Mouse (Mus musculus): ENCODE measurements around the gene Vps26c. TPM values are rescaled to one million over a fixed set of nuclear protein-coding genes. Genes with fewer than 3 reads are reported as not detected.
A peak's percentile ranks its signal among the peaks of the same experiment; 100 is the strongest.

The Vps26c gene
- polyA plus RNA-seq, 1 experiment from 2014 or later, result 52.5 TPM

DNA sequence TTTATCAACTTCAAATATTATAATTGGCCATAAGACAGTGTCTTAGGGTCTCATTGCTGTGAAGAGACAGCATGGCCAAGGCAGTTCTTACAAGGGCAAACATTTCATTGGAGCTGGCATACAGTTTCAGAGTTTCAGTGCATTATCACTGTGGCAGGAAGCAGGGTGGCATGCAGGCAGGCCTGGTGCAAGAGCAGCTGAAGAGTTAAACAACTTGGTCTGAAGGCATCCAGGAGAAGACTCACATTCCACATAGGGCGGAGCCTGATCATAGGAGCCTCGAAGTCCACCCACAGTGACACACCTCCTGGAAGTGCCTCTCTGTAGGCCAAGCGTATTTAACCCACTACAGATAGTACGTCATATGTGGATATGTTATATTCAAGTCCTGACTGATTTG lies 60.7 kb downstream of the Vps26c start:
- Histone ChIP-seq H3K4me1 (replicated peaks; ENCODE audit: control insufficient read depth, insufficient read depth, low read length) (no peaks in the 10 kb centered on the region), H3K27ac (ENCODE audit: low read depth) (no peak overlapping the region), H3K36me3 (ENCODE audit: control insufficient read depth, insufficient read depth, low read length) (peaks cover 98% of the 10 kb centered on the region), H3K9ac (ENCODE audit: low read length) (no peak overlapping the region), H3K4me3 (ENCODE audit: low read depth, low read length) (no peak overlapping the region), H3K27me3 (replicated peaks; ENCODE audit: control insufficient read depth, insufficient read depth, low read length) (no peaks in the 10 kb centered on the region), H3K9me3 (ENCODE audit: control insufficient read depth, low read length) (no peaks in the 10 kb centered on the region), H3K4me2 (ENCODE audit: low read length) (no peak overlapping the region)
- 82% methylated on average over 4 of the region's 4 CpGs for WGBS
- no peak for DNase-seq (ENCODE audit: low spot score)
- ATAC-seq (replicated peaks; ENCODE audit: low FRiP score, low TSS enrichment, low read depth), result no peak

DNA sequence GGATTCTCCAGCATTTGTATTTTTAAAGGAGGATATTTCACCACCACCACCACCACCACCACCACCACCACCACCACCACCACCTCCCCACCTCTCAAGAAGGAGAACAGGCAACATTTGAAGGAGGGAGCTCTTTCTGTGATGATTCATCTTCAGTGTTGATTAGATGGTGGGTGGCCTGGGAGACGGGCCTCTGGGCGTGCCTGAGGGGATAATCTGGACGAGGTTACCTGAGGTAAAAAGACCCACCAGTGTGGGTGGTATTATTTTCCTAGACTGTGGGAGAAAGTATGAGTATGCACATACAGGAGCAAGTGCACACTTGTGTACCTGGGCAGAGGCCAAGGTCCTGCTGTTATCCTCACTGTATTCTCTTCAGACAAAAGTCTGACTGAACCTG lies 62.6 kb downstream of the Vps26c start:
- 87% methylated on average over 3 of the region's 3 CpGs for WGBS
- no peak for DNase-seq (ENCODE audit: low spot score)
- H3K4me2 ChIP-seq (ENCODE audit: low read length), result no peak overlapping the region
- H3K4me1 ChIP-seq (replicated peaks; ENCODE audit: control insufficient read depth, insufficient read depth, low read length), result no peaks in the 10 kb centered on the region
- no peak overlapping the region for H3K4me3 ChIP-seq (ENCODE audit: low read depth, low read length)
- H3K9me3 ChIP-seq (ENCODE audit: control insufficient read depth, low read length), result no peaks in the 10 kb centered on the region
- no peak overlapping the region for H3K9ac ChIP-seq (ENCODE audit: low read length)
- no peak overlapping the region for H3K27ac ChIP-seq (ENCODE audit: low read depth)
- no peak for ATAC-seq (replicated peaks; ENCODE audit: low FRiP score, low TSS enrichment, low read depth)
- no peaks in the 10 kb centered on the region for H3K27me3 ChIP-seq (replicated peaks; ENCODE audit: control insufficient read depth, insufficient read depth, low read length)
- H3K36me3 ChIP-seq (ENCODE audit: control insufficient read depth, insufficient read depth, low read length), result peaks cover 98% of the 10 kb centered on the region

DNA sequence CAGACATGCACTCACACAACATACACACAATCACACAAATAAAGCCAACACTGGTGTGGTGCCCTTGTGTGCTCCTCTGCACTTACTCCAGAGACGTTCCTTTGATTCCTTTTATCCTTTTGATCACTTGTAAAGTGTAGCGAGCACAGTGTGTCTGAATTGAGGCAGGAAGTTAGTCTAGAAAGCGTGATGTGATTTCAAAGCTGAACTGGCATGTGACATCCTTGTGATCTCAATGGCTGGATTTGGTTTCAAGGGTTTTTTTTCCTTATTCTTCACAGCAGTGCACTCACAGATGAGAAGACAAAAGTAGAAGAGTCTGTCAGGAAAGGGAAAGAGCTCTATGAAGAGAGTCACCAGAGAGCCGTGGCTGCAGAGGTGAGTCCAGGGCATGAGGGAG lies 72.5 kb downstream of the Vps26c start:
- no peak overlapping the region for H3K27ac ChIP-seq (ENCODE audit: low read depth)
- no peaks in the 10 kb centered on the region for H3K9me3 ChIP-seq (ENCODE audit: control insufficient read depth, low read length)
- H3K4me3 ChIP-seq (ENCODE audit: low read depth, low read length), result no peak overlapping the region
- no peak for ATAC-seq (replicated peaks; ENCODE audit: low FRiP score, low TSS enrichment, low read depth)
- peaks cover 5% of the 10 kb centered on the region; the same call in 1 of the 2 replicates for H3K4me1 ChIP-seq (replicated peaks; ENCODE audit: control insufficient read depth, insufficient read depth, low read length)
- 71% methylated on average over 4 of the region's 4 CpGs for WGBS
- H3K4me2 ChIP-seq (ENCODE audit: low read length), result no peak overlapping the region
- H3K27me3 ChIP-seq (replicated peaks; ENCODE audit: control insufficient read depth, insufficient read depth, low read length), result no peaks in the 10 kb centered on the region
- peaks cover 98% of the 10 kb centered on the region for H3K36me3 ChIP-seq (ENCODE audit: control insufficient read depth, insufficient read depth, low read length)
- no peak for DNase-seq (ENCODE audit: low spot score)
- no peak overlapping the region for H3K9ac ChIP-seq (ENCODE audit: low read length)

DNA sequence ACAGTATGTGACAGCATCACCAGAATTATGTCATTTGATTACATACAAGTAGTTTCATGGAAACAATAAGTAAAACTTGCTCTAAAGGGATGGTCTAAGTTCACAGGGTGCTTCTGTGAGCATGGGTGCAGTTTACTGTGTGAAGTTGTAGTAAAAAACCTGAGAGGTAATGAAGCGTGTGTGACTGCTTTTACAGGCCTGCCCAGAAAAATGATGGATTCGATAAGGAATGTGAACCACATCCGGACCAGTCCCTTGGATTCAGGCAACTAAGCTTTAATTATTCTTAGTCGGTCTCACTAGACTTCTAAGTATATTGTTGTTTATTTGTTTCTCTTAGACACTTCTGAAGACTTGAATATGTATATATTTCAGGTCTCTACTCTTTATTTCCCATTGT lies 73.9 kb downstream of the Vps26c start:
- Histone ChIP-seq H3K27ac (ENCODE audit: low read depth) (no peak overlapping the region), H3K4me2 (ENCODE audit: low read length) (no peak overlapping the region), H3K36me3 (ENCODE audit: control insufficient read depth, insufficient read depth, low read length) (peaks cover 98% of the 10 kb centered on the region), H3K27me3 (replicated peaks; ENCODE audit: control insufficient read depth, insufficient read depth, low read length) (no peaks in the 10 kb centered on the region), H3K4me3 (ENCODE audit: low read depth, low read length) (no peak overlapping the region), H3K9me3 (ENCODE audit: control insufficient read depth, low read length) (no peaks in the 10 kb centered on the region), H3K9ac (ENCODE audit: low read length) (no peak overlapping the region), H3K4me1 (replicated peaks; ENCODE audit: control insufficient read depth, insufficient read depth, low read length) (peaks cover 5% of the 10 kb centered on the region)
- WGBS, result 74% methylated on average over 4 of the region's 4 CpGs
- ATAC-seq (replicated peaks; ENCODE audit: low FRiP score, low TSS enrichment, low read depth) (no peak), DNase-seq (ENCODE audit: low spot score) (no peak)

DNA sequence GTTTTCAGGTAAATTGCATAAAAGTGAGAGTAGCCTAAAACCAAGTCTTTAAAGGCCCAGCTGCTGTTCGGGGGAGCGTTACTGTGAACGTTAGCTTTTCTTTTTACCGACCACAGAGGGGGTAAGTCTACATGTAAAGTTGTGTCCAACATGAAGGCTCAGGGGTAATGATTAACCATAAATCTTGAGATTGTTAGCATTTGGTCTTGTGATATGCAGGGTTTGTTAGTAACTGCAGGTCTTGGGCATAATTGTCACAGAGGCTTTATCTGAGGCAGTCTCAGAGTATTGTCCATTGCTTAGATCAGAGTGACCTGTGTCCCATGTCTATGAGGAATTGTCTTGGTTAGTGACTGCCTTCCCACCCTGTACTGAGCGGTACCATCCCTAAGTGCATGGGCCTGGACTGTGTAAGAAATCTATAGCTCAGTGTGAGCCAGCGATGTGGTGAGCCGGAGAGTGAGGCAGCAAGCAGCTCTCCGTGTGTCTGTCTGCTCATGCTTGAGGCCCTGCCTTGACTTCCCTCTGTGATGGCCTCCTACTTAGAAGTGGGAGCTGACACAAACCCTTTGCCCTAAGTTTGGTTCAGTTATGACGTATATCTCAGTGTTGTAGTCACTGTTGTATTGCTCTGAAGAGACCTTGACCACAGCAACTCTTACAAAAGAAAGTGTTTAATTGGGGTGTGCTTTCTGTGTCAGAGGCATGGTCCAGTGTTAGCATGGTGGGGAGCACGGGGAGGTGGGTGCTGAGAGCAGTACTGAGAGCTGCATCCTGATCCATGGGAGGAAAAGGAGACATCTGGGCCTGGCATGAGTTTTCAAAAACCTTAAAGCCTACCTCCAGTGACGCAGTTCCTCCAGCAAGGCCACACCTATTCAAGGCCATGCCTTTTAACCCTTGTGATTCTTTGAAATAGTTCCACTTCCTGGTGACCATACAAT lies 74.8 kb downstream of the Vps26c start:
- DNase-seq (ENCODE audit: low spot score), result no peak
- peak overlapping the region; percentile 38; the same call in 1 of the 2 replicates for H3K27ac ChIP-seq (ENCODE audit: low read depth)
- ATAC-seq (replicated peaks; ENCODE audit: low FRiP score, low TSS enrichment, low read depth), result peak; percentile 66
- peaks cover 5% of the 10 kb centered on the region for H3K4me1 ChIP-seq (replicated peaks; ENCODE audit: control insufficient read depth, insufficient read depth, low read length)
- no peak overlapping the region for H3K9ac ChIP-seq (ENCODE audit: low read length)
- peaks cover 98% of the 10 kb centered on the region for H3K36me3 ChIP-seq (ENCODE audit: control insufficient read depth, insufficient read depth, low read length)
- H3K9me3 ChIP-seq (ENCODE audit: control insufficient read depth, low read length), result no peaks in the 10 kb centered on the region
- H3K4me3 ChIP-seq (ENCODE audit: low read depth, low read length), result no peak overlapping the region
- 74% methylated on average over 11 of the region's 11 CpGs for WGBS
- H3K27me3 ChIP-seq (replicated peaks; ENCODE audit: control insufficient read depth, insufficient read depth, low read length), result no peaks in the 10 kb centered on the region
- H3K4me2 ChIP-seq (ENCODE audit: low read length), result no peak overlapping the region

DNA sequence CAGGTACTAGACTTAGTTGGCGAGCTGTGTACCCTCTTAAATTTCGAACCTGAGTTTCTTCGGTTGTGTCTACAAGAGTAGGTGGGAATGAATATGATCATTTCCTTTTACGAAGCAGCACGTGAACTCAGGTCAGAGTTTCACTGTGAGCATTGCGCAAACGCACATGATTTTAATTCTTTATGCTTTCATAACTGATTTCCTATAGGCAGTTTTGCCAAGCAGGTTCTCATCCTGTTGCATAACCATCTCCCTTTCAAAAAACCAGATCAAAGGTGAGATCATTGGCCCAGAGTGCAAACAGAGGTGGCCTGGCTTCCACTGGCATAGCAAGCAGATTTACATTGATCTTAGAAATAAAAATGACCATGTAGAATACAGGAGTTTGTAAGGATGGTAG lies 77.0 kb downstream of the Vps26c start:
- no peak overlapping the region for H3K4me3 ChIP-seq (ENCODE audit: low read depth, low read length)
- no peaks in the 10 kb centered on the region for H3K9me3 ChIP-seq (ENCODE audit: control insufficient read depth, low read length)
- ATAC-seq (replicated peaks; ENCODE audit: low FRiP score, low TSS enrichment, low read depth) (no peak), DNase-seq (ENCODE audit: low spot score) (no peak)
- no peaks in the 10 kb centered on the region for H3K27me3 ChIP-seq (replicated peaks; ENCODE audit: control insufficient read depth, insufficient read depth, low read length)
- no peak overlapping the region for H3K9ac ChIP-seq (ENCODE audit: low read length)
- no peak overlapping the region for H3K27ac ChIP-seq (ENCODE audit: low read depth)
- WGBS, result 95% methylated on average over 7 of the region's 7 CpGs
- H3K4me2 ChIP-seq (ENCODE audit: low read length), result no peak overlapping the region
- H3K36me3 ChIP-seq (ENCODE audit: control insufficient read depth, insufficient read depth, low read length), result peaks cover 93% of the 10 kb centered on the region
- H3K4me1 ChIP-seq (replicated peaks; ENCODE audit: control insufficient read depth, insufficient read depth, low read length), result peaks cover 5% of the 10 kb centered on the region

DNA sequence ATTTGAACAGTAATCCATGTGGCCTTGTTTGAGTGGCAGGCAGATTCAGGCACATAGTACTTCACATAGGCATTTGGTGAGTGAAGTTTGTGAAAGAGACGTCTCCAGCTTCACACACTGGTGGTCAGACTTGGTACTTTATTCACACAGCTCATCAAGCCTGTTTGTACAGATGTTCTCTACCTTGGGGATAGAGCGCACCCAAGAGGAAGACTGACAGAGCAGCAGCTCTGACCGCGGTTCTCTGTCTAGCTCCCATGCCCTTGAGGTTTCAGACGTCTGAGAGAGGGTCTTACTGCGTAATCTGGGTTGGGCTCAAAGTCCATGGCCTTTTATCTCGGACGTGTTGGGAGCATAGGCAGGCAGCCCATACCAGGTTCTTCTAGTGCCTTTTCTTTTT lies 77.5 kb downstream of the Vps26c start:
- no peaks in the 10 kb centered on the region for H3K9me3 ChIP-seq (ENCODE audit: control insufficient read depth, low read length)
- ATAC-seq (replicated peaks; ENCODE audit: low FRiP score, low TSS enrichment, low read depth) (no peak), DNase-seq (ENCODE audit: low spot score) (no peak)
- no peaks in the 10 kb centered on the region for H3K27me3 ChIP-seq (replicated peaks; ENCODE audit: control insufficient read depth, insufficient read depth, low read length)
- H3K4me2 ChIP-seq (ENCODE audit: low read length), result no peak overlapping the region
- WGBS, result 74% methylated on average over 8 of the region's 8 CpGs
- H3K4me3 ChIP-seq (ENCODE audit: low read depth, low read length), result no peak overlapping the region
- H3K9ac ChIP-seq (ENCODE audit: low read length), result no peak overlapping the region
- peaks cover 91% of the 10 kb centered on the region for H3K36me3 ChIP-seq (ENCODE audit: control insufficient read depth, insufficient read depth, low read length)
- no peak overlapping the region for H3K27ac ChIP-seq (ENCODE audit: low read depth)
- H3K4me1 ChIP-seq (replicated peaks; ENCODE audit: control insufficient read depth, insufficient read depth, low read length), result peaks cover 5% of the 10 kb centered on the region
